Mouse (Mus musculus): Measurements from ENCODE around the gene Ksr2. TPM values are rescaled to one million over a fixed set of nuclear protein-coding genes. Genes with fewer than 3 reads are reported as not detected.

Ksr2 gene
- polyA plus RNA-seq, 1 experiment from 2014 or later = 0.07 TPM

- ATAC-seq (ENCODE audit: extremely low read depth, insufficient number of reproducible peaks, low FRiP score, low TSS enrichment) = no peak
- no peak overlapping the region for H3K27ac ChIP-seq (replicated peaks)
- H3K4me1 ChIP-seq = no peaks in the 10 kb centered on the region
- 49% methylated on average over 6 of the region's 6 CpGs for WGBS
- no peaks in the 10 kb centered on the region for H3K36me3 ChIP-seq
- no peaks in the 10 kb centered on the region for H3K27me3 ChIP-seq (replicated peaks)
- H3K9me3 ChIP-seq = 0 out of 2 replicates have a peak, but pooled peaks cover 3% of the 10 kb centered on the region
- no peak overlapping the region for H3K4me3 ChIP-seq
- H3K9ac ChIP-seq = no peak overlapping the region
- no peak overlapping the region for H3K4me2 ChIP-seq
Measured at GRCm38 (mm10) chr5:117790071-117790470, 376.3 kb downstream of the Ksr2 start.

DNA sequence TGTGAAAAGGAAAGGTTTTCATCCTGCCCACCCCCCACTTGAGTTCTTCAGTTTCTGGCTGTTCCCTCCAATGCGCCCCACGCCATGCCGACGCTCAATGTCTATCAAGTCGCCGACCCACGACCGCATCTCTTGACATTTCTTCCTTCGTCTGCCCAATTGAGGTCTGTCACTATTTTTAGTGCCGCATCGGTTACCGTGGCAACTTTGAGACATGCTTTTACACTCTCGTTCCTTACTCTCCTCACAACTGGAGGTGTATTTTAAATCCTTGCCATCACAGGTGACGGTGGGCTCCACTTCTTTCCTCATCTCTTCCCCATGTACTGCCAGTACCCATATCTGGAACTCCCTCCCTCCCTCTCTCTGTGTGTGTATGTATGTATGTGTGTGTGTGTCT, 378.1 kb downstream of the Ksr2 start:
- Histone ChIP-seq H3K27ac (replicated peaks) (no peak overlapping the region), H3K27me3 (replicated peaks) (no peaks in the 10 kb centered on the region), H3K4me2 (no peak overlapping the region), H3K9me3 (0 out of 2 replicates have a peak, but pooled peaks cover 3% of the 10 kb centered on the region), H3K4me3 (no peak overlapping the region), H3K36me3 (no peaks in the 10 kb centered on the region), H3K4me1 (no peaks in the 10 kb centered on the region), H3K9ac (no peak overlapping the region)
- 78% methylated on average over 14 of the region's 14 CpGs for WGBS
- ATAC-seq (ENCODE audit: extremely low read depth, insufficient number of reproducible peaks, low FRiP score, low TSS enrichment) = no peak

DNA sequence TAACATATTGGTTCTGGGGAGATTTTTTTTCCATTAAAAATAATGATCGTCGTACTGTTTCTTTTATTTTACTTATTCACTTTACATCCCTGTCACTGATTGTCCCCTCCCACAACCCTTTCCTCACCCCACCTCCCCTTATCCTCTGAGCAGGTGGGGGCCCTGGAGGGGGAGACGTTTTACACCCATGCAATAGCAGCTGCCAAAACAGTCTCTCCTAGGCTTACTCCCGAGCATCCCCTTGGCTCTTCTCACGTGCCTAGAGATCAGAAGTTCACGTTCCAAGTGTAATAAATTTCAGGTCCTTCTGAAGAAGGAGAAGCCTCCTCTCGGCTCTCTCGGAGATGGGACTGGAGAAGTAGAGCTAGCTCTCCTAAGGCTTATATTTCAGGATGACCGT, 387.0 kb downstream of the Ksr2 start:
- Histone ChIP-seq H3K9ac (no peak overlapping the region), H3K4me2 (no peak overlapping the region), H3K27ac (replicated peaks) (no peak overlapping the region), H3K36me3 (no peaks in the 10 kb centered on the region), H3K4me3 (no peak overlapping the region), H3K4me1 (no peaks in the 10 kb centered on the region), H3K9me3 (no peaks in the 10 kb centered on the region), H3K27me3 (replicated peaks) (0 out of 2 replicates have a peak, but pooled peaks cover 5% of the 10 kb centered on the region)
- no peak for ATAC-seq (ENCODE audit: extremely low read depth, insufficient number of reproducible peaks, low FRiP score, low TSS enrichment)
- WGBS = 64% methylated on average over 9 of the region's 9 CpGs

GRCm38 (mm10) chr5:117802071-117802521, 388.3 kb downstream of the Ksr2 start:
- 74% methylated on average over 11 of the region's 11 CpGs for WGBS

GRCm38 (mm10) chr5:117803551-117803950, 389.8 kb downstream of the Ksr2 start:
- Histone ChIP-seq H3K9me3 (no peaks in the 10 kb centered on the region), H3K4me2 (no peak overlapping the region), H3K27ac (replicated peaks) (no peak overlapping the region), H3K36me3 (no peaks in the 10 kb centered on the region), H3K27me3 (replicated peaks) (0 out of 2 replicates have a peak, but pooled peaks cover 3% of the 10 kb centered on the region), H3K4me1 (no peaks in the 10 kb centered on the region), H3K4me3 (no peak overlapping the region), H3K9ac (no peak overlapping the region)
- 58% methylated on average over 7 of the region's 7 CpGs for WGBS
- ATAC-seq (ENCODE audit: extremely low read depth, insufficient number of reproducible peaks, low FRiP score, low TSS enrichment) = no peak

More at GRCm38 (mm10) chr5:117802071-117802521, 388.3 kb downstream of the Ksr2 start:
- H3K4me3 ChIP-seq = no peak overlapping the region
- H3K27me3 ChIP-seq (replicated peaks) = 0 out of 2 replicates have a peak, but pooled peaks cover 5% of the 10 kb centered on the region
- no peaks in the 10 kb centered on the region for H3K4me1 ChIP-seq
- no peak for ATAC-seq (ENCODE audit: extremely low read depth, insufficient number of reproducible peaks, low FRiP score, low TSS enrichment)
- H3K9me3 ChIP-seq = no peaks in the 10 kb centered on the region
- H3K36me3 ChIP-seq = no peaks in the 10 kb centered on the region
- no peak overlapping the region for H3K27ac ChIP-seq (replicated peaks)
- no peak overlapping the region for H3K4me2 ChIP-seq
- H3K9ac ChIP-seq = no peak overlapping the region

DNA sequence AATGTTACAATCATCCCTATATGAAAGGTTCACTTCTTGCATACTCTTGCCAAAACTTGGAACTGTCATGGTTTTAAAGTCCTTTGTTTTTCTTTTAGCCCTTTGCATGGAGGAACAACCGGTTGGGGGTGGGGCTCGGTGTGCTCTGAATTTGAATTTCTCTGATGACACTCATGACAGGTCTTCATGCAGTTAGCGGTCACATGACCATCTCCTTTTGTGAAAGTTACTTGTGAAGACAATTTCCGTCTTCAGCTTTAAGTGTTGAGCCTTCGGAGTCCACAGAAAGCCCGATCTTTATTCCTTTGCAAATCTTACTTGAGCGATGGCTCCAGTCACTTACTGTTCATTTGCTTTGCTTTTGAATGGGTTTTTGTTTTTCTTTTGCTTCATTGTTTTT, 397.1 kb downstream of the Ksr2 start:
- Histone ChIP-seq H3K4me2 (no peak overlapping the region), H3K36me3 (no peaks in the 10 kb centered on the region), H3K27me3 (replicated peaks) (0 out of 2 replicates have a peak, but pooled peaks cover 6% of the 10 kb centered on the region), H3K4me1 (no peaks in the 10 kb centered on the region), H3K9ac (no peak overlapping the region), H3K4me3 (no peak overlapping the region), H3K9me3 (no peaks in the 10 kb centered on the region), H3K27ac (replicated peaks) (no peak overlapping the region)
- no peak for ATAC-seq (ENCODE audit: extremely low read depth, insufficient number of reproducible peaks, low FRiP score, low TSS enrichment)
- 87% methylated on average over 7 of the region's 7 CpGs for WGBS

DNA sequence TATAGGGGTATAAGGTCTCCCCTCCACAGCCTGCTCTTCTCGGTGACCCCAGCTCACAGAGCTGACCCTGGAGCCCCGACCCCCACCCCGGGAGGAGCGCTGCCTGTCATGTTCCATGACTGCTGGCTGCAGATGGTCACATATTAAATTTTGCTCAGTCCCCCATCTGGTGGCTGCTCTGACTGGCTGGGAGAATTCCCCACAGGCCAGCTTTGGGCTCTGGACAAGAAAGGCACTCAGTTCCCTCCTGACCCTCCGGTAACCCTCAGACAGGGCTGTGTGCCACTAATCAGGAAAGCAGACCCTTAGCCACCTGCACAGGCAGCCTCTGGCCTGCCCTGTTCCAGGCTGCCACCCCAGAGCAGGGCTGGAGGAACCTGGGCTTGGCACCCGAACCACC, 405.0 kb downstream of the Ksr2 start:
- 70% methylated on average over 6 of the region's 6 CpGs for WGBS
- H3K9me3 ChIP-seq = no peaks in the 10 kb centered on the region
- H3K27ac ChIP-seq (replicated peaks) = no peak overlapping the region
- H3K4me3 ChIP-seq = no peak overlapping the region
- no peak for ATAC-seq (ENCODE audit: extremely low read depth, insufficient number of reproducible peaks, low FRiP score, low TSS enrichment)
- H3K9ac ChIP-seq = no peak overlapping the region
- no peaks in the 10 kb centered on the region for H3K36me3 ChIP-seq
- H3K4me2 ChIP-seq = no peak overlapping the region
- peaks cover 6% of the 10 kb centered on the region; the same call in 1 of the 2 replicates for H3K27me3 ChIP-seq (replicated peaks)
- H3K4me1 ChIP-seq = no peaks in the 10 kb centered on the region

DNA sequence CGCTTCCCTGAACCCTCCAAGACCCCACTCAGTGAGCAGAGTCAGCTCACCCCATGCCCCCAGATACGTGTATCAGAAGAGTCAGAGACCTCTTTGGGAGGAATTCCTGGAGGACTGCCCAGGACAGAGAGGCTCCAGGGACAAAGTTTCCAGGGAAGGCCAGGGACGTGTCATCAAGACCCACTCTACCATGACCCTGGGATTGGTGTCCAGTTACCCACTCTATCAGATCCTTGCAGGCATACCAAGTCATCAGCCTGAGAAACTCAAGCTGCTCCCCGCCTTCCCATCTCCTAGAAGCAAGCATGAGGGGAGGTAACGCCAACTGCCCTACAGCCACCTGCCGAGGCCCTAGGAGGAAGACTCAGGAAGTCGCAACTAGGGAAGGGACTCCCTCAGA, 406.6 kb downstream of the Ksr2 start:
- Histone ChIP-seq H3K27ac (replicated peaks) (no peak overlapping the region), H3K27me3 (replicated peaks) (peaks cover 6% of the 10 kb centered on the region; the same call in 1 of the 2 replicates), H3K4me2 (no peak overlapping the region), H3K4me3 (no peak overlapping the region), H3K9ac (no peak overlapping the region), H3K9me3 (no peaks in the 10 kb centered on the region), H3K36me3 (no peaks in the 10 kb centered on the region), H3K4me1 (no peaks in the 10 kb centered on the region)
- 36% methylated on average over 7 of the region's 7 CpGs for WGBS
- ATAC-seq (ENCODE audit: extremely low read depth, insufficient number of reproducible peaks, low FRiP score, low TSS enrichment) = no peak

DNA sequence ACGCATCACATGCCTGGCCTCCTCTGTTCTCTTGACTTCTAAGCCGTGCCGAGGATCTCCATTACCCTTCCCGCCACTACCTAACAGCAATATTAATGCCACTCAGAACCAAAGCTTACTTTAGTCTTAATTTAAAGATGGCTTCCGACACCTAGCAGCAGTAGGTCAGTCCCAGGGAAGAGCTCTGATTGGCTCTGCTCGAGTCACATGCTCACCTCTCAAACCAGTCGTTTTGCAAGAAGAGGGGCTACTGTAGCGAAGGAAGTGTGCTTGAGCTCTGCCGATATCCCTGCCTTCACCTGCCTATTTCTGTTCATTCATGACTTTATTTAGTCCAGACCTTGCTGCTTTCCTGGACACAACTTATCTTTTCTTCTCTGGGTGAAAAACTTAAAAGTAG, 410.0 kb downstream of the Ksr2 start:
- no peak overlapping the region for H3K9ac ChIP-seq
- no peaks in the 10 kb centered on the region; the same call in 1 of the 2 replicates for H3K27me3 ChIP-seq (replicated peaks)
- no peak overlapping the region for H3K4me2 ChIP-seq
- H3K4me1 ChIP-seq = no peaks in the 10 kb centered on the region
- ATAC-seq (ENCODE audit: extremely low read depth, insufficient number of reproducible peaks, low FRiP score, low TSS enrichment) = no peak
- WGBS = 86% methylated on average over 9 of the region's 9 CpGs
- no peaks in the 10 kb centered on the region for H3K9me3 ChIP-seq
- H3K36me3 ChIP-seq = no peaks in the 10 kb centered on the region
- no peak overlapping the region for H3K27ac ChIP-seq (replicated peaks)
- H3K4me3 ChIP-seq = no peak overlapping the region

GRCm38 (mm10) chr5:117824486-117824885, 410.7 kb downstream of the Ksr2 start:
- 67% methylated on average over 5 of the region's 5 CpGs for WGBS

More at GRCm38 (mm10) chr5:117824486-117824885, 410.7 kb downstream of the Ksr2 start:
- H3K36me3 ChIP-seq = no peaks in the 10 kb centered on the region
- no peak overlapping the region for H3K27ac ChIP-seq (replicated peaks)
- no peak overlapping the region for H3K9ac ChIP-seq
- H3K4me3 ChIP-seq = no peak overlapping the region
- H3K4me1 ChIP-seq = no peaks in the 10 kb centered on the region
- H3K4me2 ChIP-seq = no peak overlapping the region
- no peak for ATAC-seq (ENCODE audit: extremely low read depth, insufficient number of reproducible peaks, low FRiP score, low TSS enrichment)
- no peaks in the 10 kb centered on the region for H3K27me3 ChIP-seq (replicated peaks)
- no peaks in the 10 kb centered on the region for H3K9me3 ChIP-seq
